Mouse (Mus musculus) ES-Bruce4 (cell line): ENCODE measurements around the gene Pepd.

ENCODE experiments used
- CTCF ChIP-seq: IDR thresholded peaks from one replicate; pipeline ENCODE4 v1.8.1; 2011; ENCODE audit warnings: low read depth, low read length
- EP300 ChIP-seq: IDR thresholded peaks from 2 replicates; pipeline ENCODE4 v1.6.1; 2011; ENCODE audit warnings: low read depth, low read length; ENCODE audit not compliant: insufficient read depth
- POLR2A ChIP-seq: IDR thresholded peaks from one replicate; pipeline ENCODE4 v1.8.1; 2011; ENCODE audit warnings: low read length; ENCODE audit not compliant: insufficient read depth

DNA sequence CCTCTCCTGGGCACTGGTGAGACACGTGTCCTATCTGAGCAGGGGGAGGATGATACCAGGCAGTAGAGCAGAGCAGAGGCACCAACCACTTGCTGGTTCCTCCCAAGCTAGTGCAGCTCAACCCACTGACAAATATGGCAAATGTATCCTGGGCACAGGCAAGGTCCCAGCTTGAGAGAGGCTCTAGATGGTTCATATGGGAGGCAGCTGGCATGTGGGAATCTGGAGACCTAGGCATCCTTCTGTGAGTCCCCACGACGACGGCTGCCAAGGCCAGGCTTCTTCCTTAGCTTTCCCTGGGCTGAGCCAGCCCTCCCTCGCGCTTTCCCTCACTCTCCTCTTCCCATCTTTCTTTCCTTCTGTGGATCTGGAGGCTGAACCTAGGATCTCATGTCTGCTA is 118.4 kb downstream of the Pepd start:
- TF ChIP-seq EP300 = no peak
- no peak for TF ChIP-seq POLR2A
- no peak for TF ChIP-seq CTCF
